Mouse (Mus musculus) brown adipose tissue, adult 24 weeks (tissue): Measurements from ENCODE around the gene Ccdc40. TPM values are rescaled to one million over a fixed set of nuclear protein-coding genes. Genes with fewer than 3 reads are reported as not detected.

Source experiments
- H3K27ac ChIP-seq: fragments of 200-500 bp; replicated peaks from 2 replicates; pipeline ENCODE4 v1.5.1; 2012; ENCODE audit warnings: low read depth, mild to moderate bottlenecking, low read length
- H3K4me1 ChIP-seq: fragments of 200-500 bp; 2 replicates; pipeline ENCODE4 v1.6.1; 2012; ENCODE audit warnings: low read length, mixed read lengths; ENCODE audit not compliant: control insufficient read depth, insufficient read depth, insufficient read length
- H3K4me3 ChIP-seq: fragments of 200-500 bp; 2 replicates; pipeline ENCODE4 v1.5.1; 2012; ENCODE audit warnings: low read depth, mild to moderate bottlenecking, low read length, moderate library complexity; ENCODE audit not compliant: insufficient read depth
- polyA plus RNA-seq: library from polyadenylated mRNA; stranded (reverse); fragments of >200 nt; gene quantifications from 2 replicates; pipeline ENCODE4 v1.2.4, GENCODE M21; 2012; ENCODE audit not compliant: missing spikeins, insufficient read depth, insufficient read length

Ccdc40 gene
- polyA plus RNA-seq, 1 experiment = not detected

DNA sequence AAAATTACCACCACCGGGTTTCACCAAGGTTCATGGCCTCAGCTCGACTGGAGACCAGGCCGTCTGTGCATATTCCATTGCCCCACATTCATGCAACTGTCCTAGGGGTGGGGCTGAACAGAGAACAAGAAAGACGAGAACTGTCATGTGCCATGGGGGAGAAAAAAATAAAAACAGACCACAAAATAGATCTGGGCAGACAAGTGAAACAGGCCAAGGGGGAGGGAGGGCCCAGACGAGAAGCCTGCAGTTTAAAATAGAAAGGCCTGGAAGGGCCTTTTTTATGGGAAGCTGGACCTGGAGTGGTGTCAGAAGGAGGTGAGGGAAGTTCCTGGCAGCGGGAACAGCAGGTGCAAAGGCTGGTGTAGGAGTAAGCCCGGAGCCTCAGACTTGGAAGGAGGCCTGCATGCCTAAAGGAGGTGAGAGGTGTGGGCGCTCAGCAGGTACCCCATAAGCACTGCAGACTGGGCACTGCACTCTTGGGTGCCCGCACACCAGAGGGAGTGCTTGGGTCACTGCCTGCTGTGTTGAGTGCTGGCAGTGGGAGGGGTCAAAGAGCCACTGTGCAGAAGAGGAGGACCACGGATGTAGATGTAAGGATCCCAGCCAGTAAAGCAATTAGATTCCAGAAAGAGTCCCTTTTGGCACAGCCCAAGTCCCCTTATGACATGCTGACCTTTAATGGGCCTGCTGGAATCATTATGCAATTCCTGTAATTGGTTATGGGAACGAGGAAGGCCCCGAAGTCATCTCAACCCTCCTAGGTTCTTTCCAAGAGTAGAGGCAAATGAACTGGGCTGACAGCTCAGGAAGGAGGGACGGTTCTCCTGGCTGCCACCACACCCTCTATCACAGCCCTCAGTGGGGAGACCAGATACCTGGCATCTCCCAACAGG is 78.6 kb downstream of the Ccdc40 start:
- H3K4me1 ChIP-seq = no peaks in the 10 kb centered on the region
- H3K4me3 ChIP-seq = no peak overlapping the region
- H3K27ac ChIP-seq = no peak overlapping the region

- Histone ChIP-seq H3K4me3 (no peak within 1 kb of the TSS), H3K27ac (no peak within 1 kb of the TSS), H3K4me1 (no peaks in the 10 kb centered on the region)
Observed at GRCm38 (mm10) chr11:119307658-119307867, 79.2 kb downstream of the Ccdc40 start, which contains the start of gene Card14. TSS of gene Card14 (plus strand) at chr11:119307768.

- H3K4me1 ChIP-seq = no peaks in the 10 kb centered on the region
- no peak overlapping the region for H3K27ac ChIP-seq
- no peak overlapping the region for H3K4me3 ChIP-seq
Observed at GRCm38 (mm10) chr11:119307916-119308315, 79.5 kb downstream of the Ccdc40 start.

- Histone ChIP-seq H3K27ac (no peak overlapping the region), H3K4me3 (no peak overlapping the region), H3K4me1 (no peaks in the 10 kb centered on the region)
Observed at GRCm38 (mm10) chr11:119310621-119311020, 82.2 kb downstream of the Ccdc40 start.

- no peak overlapping the region for H3K27ac ChIP-seq
- no peak overlapping the region for H3K4me3 ChIP-seq
- no peaks in the 10 kb centered on the region for H3K4me1 ChIP-seq
Observed at GRCm38 (mm10) chr11:119314252-119314936, 86.0 kb downstream of the Ccdc40 start.

Other genes with a start within 250 kb of the Ccdc40 start
- not detected in 2 replicates for gene Enpp7, start 240.4 kb upstream of the Ccdc40 start, polyA plus RNA-seq
- gene Cbx2, start 205.6 kb upstream of the Ccdc40 start, polyA plus RNA-seq = 0.91 and 1.1 TPM in 2 replicates
- 4.7 and 9.1 TPM in 2 replicates for gene Cbx8, start 187.6 kb upstream of the Ccdc40 start, polyA plus RNA-seq
- 37.3 and 37.4 TPM in 2 replicates for gene Cbx4, start 142.4 kb upstream of the Ccdc40 start, polyA plus RNA-seq
- 3.3 and 4.4 TPM in 2 replicates for gene Tbc1d16, start 73 bp upstream of the Ccdc40 start, polyA plus RNA-seq
- 28.3 and 31.9 TPM in 2 replicates for gene Gaa, start 39.3 kb downstream of the Ccdc40 start, polyA plus RNA-seq
- 54.8 and 76.2 TPM in 2 replicates for gene Eif4a3, start 71.5 kb downstream of the Ccdc40 start, polyA plus RNA-seq
- gene Card14, start 79.2 kb downstream of the Ccdc40 start, polyA plus RNA-seq = not detected in 2 replicates
- 3.8 and 7.7 TPM in 2 replicates for gene Sgsh, start 127.0 kb downstream of the Ccdc40 start, polyA plus RNA-seq
- gene Slc26a11, start 127.0 kb downstream of the Ccdc40 start, polyA plus RNA-seq = 2.1 and 3.1 TPM in 2 replicates
- gene Rnf213, start 164.5 kb downstream of the Ccdc40 start, polyA plus RNA-seq = 8.6 and 11.1 TPM in 2 replicates